8 mouse cellular contexts compared by ENCODE assay signal in genomic region chr5:53871665-53872312, GRCm38 (mm10).
A peak's percentile ranks its signal among the peaks of the same experiment; 100 is the strongest.
DNase-seq lines count a peak whose midpoint lies in the region; ATAC-seq and TF ChIP-seq lines count a peak whose summit lies in the region.

No protein-coding gene starts in this region.

- H3K79me2 ChIP-seq in CH12.LX (replicated peaks; ENCODE audit: control insufficient read depth, extremely low read depth, insufficient read depth, poor library complexity, severe bottlenecking), result no peaks in the 10 kb centered on the region

- H3K9me3 ChIP-seq in CH12.LX (replicated peaks; ENCODE audit: low read length), result no peaks in the 10 kb centered on the region
- no peaks in the 10 kb centered on the region for H3K9me3 ChIP-seq in neural tube, embryonic 13.5 days

- no peaks in the 10 kb centered on the region for H3K27me3 ChIP-seq in CH12.LX (replicated peaks)
- H3K27me3 ChIP-seq in neural tube, embryonic 13.5 days, result no peaks in the 10 kb centered on the region
- no peaks in the 10 kb centered on the region for H3K27me3 ChIP-seq in testis, adult 2 months (ENCODE audit: control insufficient read depth, insufficient read depth, low read length)

- in situ Hi-C loops in CH12.LX (cut with MboI; ENCODE audit: low pct_ligation_motif_present, low pct_unique_long_range_greater_than_20kb, low sequenced_read_pairs), result no loop called here

- peak; percentile 82 to 91 for TF ChIP-seq CTCF in CH12.LX (conservative IDR thresholded peaks at IDR 0.05 in 1 of 2, IDR thresholded peaks at IDR 0.05 in 1 of 2; ENCODE audit: low read depth in 2 of 2, low read length in 2 of 2)
- peak; percentile 59; the same call in 1 of the 2 replicates for TF ChIP-seq CTCF in testis, adult 2 months (IDR thresholded peaks at IDR 0.05; ENCODE audit: control insufficient read depth, insufficient read depth, insufficient replicate concordance, low read depth, low read length)

- DNase-seq in CH12.LX (ENCODE audit: extremely low read depth), result peak; percentile 72
- peak; percentile 84 for DNase-seq in brain, adult 2 months (ENCODE audit: low read depth, low spot score)
- peak; percentile 13 for DNase-seq in fibroblast of lung, adult 2 months (ENCODE audit: low read depth)
- peak; percentile 12 for DNase-seq in heart, postnatal 25 days (ENCODE audit: low spot score)
- DNase-seq in kidney, postnatal 4 days, result peak; percentile 68 to 78
- DNase-seq in lung, adult 18-20 months, result peak; percentile 49 to 67

- H3K36me3 ChIP-seq in CH12.LX (replicated peaks in 1 of 2; ENCODE audit: control insufficient read depth in 1 of 2, insufficient read depth in 1 of 2, low read length in 1 of 2), result peaks cover 0 to 29% of the 10 kb centered on the region in 2 experiments
- H3K36me3 ChIP-seq in neural tube, embryonic 13.5 days, result peaks cover 32% of the 10 kb centered on the region
- no peaks in the 10 kb centered on the region; the same call in 1 of the 2 replicates for H3K36me3 ChIP-seq in testis, adult 2 months (ENCODE audit: control insufficient read depth, insufficient read depth, low read length)

- TF ChIP-seq EP300 in CH12.LX (IDR thresholded peaks at IDR 0.05; ENCODE audit: low read length), result no peak

- H3K4me2 ChIP-seq in CH12.LX (ENCODE audit: insufficient read depth, low read depth, poor library complexity, severe bottlenecking), result peak overlapping the region; percentile 70
- no peak overlapping the region for H3K4me2 ChIP-seq in neural tube, embryonic 13.5 days

- H3K4me1 ChIP-seq in CH12.LX (ENCODE audit: control insufficient read depth in 1 of 2, insufficient read depth in 2 of 2), result peaks cover 0 to 4% of the 10 kb centered on the region in 2 experiments; a peak in 2 of 4 replicates
- no peaks in the 10 kb centered on the region for H3K4me1 ChIP-seq in neural tube, embryonic 13.5 days (replicated peaks)
- H3K4me1 ChIP-seq in testis, adult 2 months (ENCODE audit: control insufficient read depth, insufficient read depth, low read length), result no peaks in the 10 kb centered on the region

- peak; percentile 87 for TF ChIP-seq RAD21 in CH12.LX (IDR thresholded peaks at IDR 0.05; ENCODE audit: low read depth, low read length)

- H3K27ac ChIP-seq in CH12.LX (ENCODE audit: insufficient read depth, low read depth), result no peak overlapping the region
- no peak overlapping the region for H3K27ac ChIP-seq in neural tube, embryonic 13.5 days (replicated peaks)
- no peak overlapping the region for H3K27ac ChIP-seq in testis, adult 2 months (ENCODE audit: control insufficient read depth, insufficient read depth, low read depth, low read length)

- ATAC-seq in neural tube, embryonic 13.5 days (ENCODE audit: low read depth), result peak; percentile 86

- dilution Hi-C loops in CH12.LX (cut with MboI; ENCODE audit: extremely low pct_ligation_motif_present, extremely low pct_unique_long_range_greater_than_20kb, low sequenced_read_pairs), result no loop called here

- intact Hi-C loops in heart, postnatal 25 days (cut with DNase I), result loop anchor here (1.0 to 5.0 kb wide), 4 partner anchors 79 to 242 kb away; partner anchors contain the start of gene Stim2

- no peak overlapping the region; the same call in 1 of the 2 replicates for H3K9ac ChIP-seq in CH12.LX (ENCODE audit: insufficient read depth, low read depth)
- H3K9ac ChIP-seq in neural tube, embryonic 13.5 days, result no peak overlapping the region

- no peak overlapping the region for H3K4me3 ChIP-seq in CH12.LX (replicated peaks in 1 of 3; ENCODE audit: low read depth in 2 of 3, low read length in 2 of 3, poor library complexity in 1 of 3)
- H3K4me3 ChIP-seq in neural tube, embryonic 13.5 days, result no peak overlapping the region
- no peak overlapping the region for H3K4me3 ChIP-seq in testis, adult 2 months (ENCODE audit: control insufficient read depth, low read depth, low read length)

- WGBS in neural tube, embryonic 13.5 days, result 30% methylated on average over 6 of the region's 6 CpGs

- no peak for TF ChIP-seq POLR2A in CH12.LX (IDR thresholded peaks at IDR 0.05; ENCODE audit: low read depth, low read length)
- no peak for TF ChIP-seq POLR2A in testis, adult 2 months (IDR thresholded peaks at IDR 0.05; ENCODE audit: control insufficient read depth, low read depth, low read length)

TF ChIP-seq in CH12.LX, 34 proteins besides CTCF, POLR2A, EP300 and RAD21:
- TF ChIP-seq MYC (IDR thresholded peaks at IDR 0.05; ENCODE audit: low read depth, low read length), result no peak
- no peak for TF ChIP-seq TCF12 (IDR thresholded peaks at IDR 0.05; ENCODE audit: low read depth, low read length)
- TF ChIP-seq ZKSCAN1 (IDR thresholded peaks at IDR 0.05; ENCODE audit: borderline replicate concordance, low read depth, low read length), result no peak
- no peak for TF ChIP-seq ZC3H11A (IDR thresholded peaks at IDR 0.05; ENCODE audit: low read depth, low read length)
- TF ChIP-seq SMC3 (IDR thresholded peaks at IDR 0.05; ENCODE audit: low read depth, low read length), result peak; percentile 72
- TF ChIP-seq ZNF384 (IDR thresholded peaks at IDR 0.05; ENCODE audit: low read depth, low read length), result no peak
TF ChIP-seq in CH12.LX: peak in this region for 1.

Comparison
In these comparisons a context has a peak if more than half of its experiments do, and no peak if none do; other contexts are left out.
1. DNase-seq: peak in every context shown above with its lines; median percentile 84 in brain, adult 2 months; 73 in kidney, postnatal 4 days; 72 in CH12.LX; 58 in lung, adult 18-20 months; 13 in fibroblast of lung, adult 2 months; 12 in heart, postnatal 25 days.